Mouse (Mus musculus) kidney, postnatal 0 days (tissue): ENCODE data around the gene Tnfsfm13. TPM values are rescaled to one million over a fixed set of nuclear protein-coding genes. Genes with fewer than 3 reads are reported as not detected.

Source experiments
- ATAC-seq: fragments of 200-750 bp; cut with Nextera tagmentation; replicated peaks from 2 replicates; pipeline ENCODE4 v1.8.0; 2017; ENCODE audit warnings: low read depth, moderate number of reproducible peaks, moderate TSS enrichment, moderate library complexity; ENCODE audit not compliant: low FRiP score
- DNase-seq: peaks from one replicate; pipeline ENCODE4 v3.0.0-alpha.2; 2016; ENCODE audit warnings: low spot score
- H3K27ac ChIP-seq: fragments of 300-500 bp; sonication (generic); 2 replicates; pipeline ENCODE4 v1.5.1; 2014; ENCODE audit warnings: mild to moderate bottlenecking
- H3K27me3 ChIP-seq: fragments of 300-500 bp; sonication (generic); 2 replicates; pipeline ENCODE4 v1.6.1; 2014; ENCODE audit warnings: low read length, mixed read lengths; ENCODE audit not compliant: insufficient read depth
- H3K36me3 ChIP-seq: fragments of 300-500 bp; sonication (generic); 2 replicates; pipeline ENCODE4 v1.6.1; 2014; ENCODE audit warnings: low read length, mixed read lengths; ENCODE audit not compliant: insufficient read depth
- H3K4me1 ChIP-seq: fragments of 300-500 bp; sonication (generic); replicated peaks from 2 replicates; pipeline ENCODE4 v1.6.1; 2014; ENCODE audit warnings: antibody characterized with exemption, low read length, mixed read lengths; ENCODE audit not compliant: insufficient read depth
- H3K4me2 ChIP-seq: fragments of 300-500 bp; sonication (generic); 2 replicates; pipeline ENCODE4 v1.6.1; 2014; ENCODE audit warnings: mild to moderate bottlenecking, low read length, moderate library complexity, mixed read lengths
- H3K4me3 ChIP-seq: fragments of 300-500 bp; sonication (generic); replicated peaks from 2 replicates; pipeline ENCODE4 v1.5.1; 2014; ENCODE audit warnings: low read depth, low read length
- H3K9ac ChIP-seq: fragments of 300-500 bp; sonication (generic); 2 replicates; pipeline ENCODE4 v1.6.1; 2014; ENCODE audit warnings: low read depth, low read length
- H3K9me3 ChIP-seq: fragments of 300-500 bp; sonication (generic); replicated peaks from 2 replicates; pipeline ENCODE4 v1.6.1; 2016; ENCODE audit warnings: low read length, inconsistent platforms, mixed read lengths
- CTCF ChIP-seq: IDR thresholded peaks from 2 replicates; pipeline ENCODE4 v1.5.1; 2016; ENCODE audit warnings: antibody characterized with exemption, low read depth, mild to moderate bottlenecking, moderate library complexity
- WGBS: fragments of 180-500 bp; shearing (Covaris S2); extraction: QIAGEN DNeasy Blood & Tissue Kit; methylation state at CpG from one replicate; pipeline ENCODE4 v1.1.7; 2014; 5-methylcytosine and 5-hydroxymethylcytosine counted together
- polyA plus RNA-seq: library from polyadenylated mRNA; unstranded; fragments of >200 nt; fragmentation: Nextera tagmentation; extraction: Ambion mirVana; gene quantifications from 2 replicates; pipeline ENCODE4 v1.2.1, GENCODE M21; 2015

The Tnfsfm13 gene
- polyA plus RNA-seq, 1 experiment from 2014 or later: 8.0 TPM

DNA sequence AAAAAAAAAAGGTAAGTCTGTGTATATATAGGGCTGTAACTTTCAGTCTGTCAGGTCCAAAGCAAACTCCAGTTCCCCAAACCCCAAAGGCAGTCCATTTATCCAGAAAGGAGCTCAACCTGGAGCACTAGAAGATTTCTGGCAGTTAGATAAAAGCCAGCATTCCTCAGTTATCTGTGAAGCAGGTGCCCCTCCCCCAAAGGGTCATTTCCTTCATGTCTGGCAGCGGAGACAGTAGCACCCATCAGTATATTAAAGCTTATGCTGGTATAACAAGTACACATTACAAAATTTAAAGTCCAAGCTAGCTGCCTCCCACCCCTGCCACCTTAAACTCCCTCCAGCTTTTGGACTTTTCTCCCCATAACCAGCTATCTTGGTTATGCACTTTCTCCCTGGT is 3.7 kb upstream of the Tnfsfm13 start:
- H3K9me3 ChIP-seq: no peaks in the 10 kb centered on the region
- DNase-seq (no peak), ATAC-seq (no peak)
- TF ChIP-seq CTCF: no peak
- no peak overlapping the region for H3K9ac ChIP-seq
- H3K27me3 ChIP-seq: no peaks in the 10 kb centered on the region
- H3K4me3 ChIP-seq: no peak overlapping the region
- H3K36me3 ChIP-seq: no peaks in the 10 kb centered on the region
- H3K4me2 ChIP-seq: no peak overlapping the region
- H3K4me1 ChIP-seq: peaks cover 8% of the 10 kb centered on the region
- WGBS: 47% methylated on average over 1 of the region's 1 CpGs
- H3K27ac ChIP-seq: no peak overlapping the region

GRCm38 (mm10) chr11:69698574-69698973 is 2.7 kb upstream of the Tnfsfm13 start:
- ATAC-seq (no peak), DNase-seq (no peak)
- Histone ChIP-seq H3K4me3 (no peak overlapping the region), H3K9ac (no peak overlapping the region), H3K4me2 (no peak overlapping the region), H3K4me1 (peaks cover 9% of the 10 kb centered on the region), H3K36me3 (no peaks in the 10 kb centered on the region), H3K27me3 (no peaks in the 10 kb centered on the region), H3K27ac (no peak overlapping the region), H3K9me3 (no peaks in the 10 kb centered on the region)
- 69% methylated on average over 5 of the region's 5 CpGs for WGBS
- peak; percentile 34; the same call in 1 of the 2 replicates for TF ChIP-seq CTCF

DNA sequence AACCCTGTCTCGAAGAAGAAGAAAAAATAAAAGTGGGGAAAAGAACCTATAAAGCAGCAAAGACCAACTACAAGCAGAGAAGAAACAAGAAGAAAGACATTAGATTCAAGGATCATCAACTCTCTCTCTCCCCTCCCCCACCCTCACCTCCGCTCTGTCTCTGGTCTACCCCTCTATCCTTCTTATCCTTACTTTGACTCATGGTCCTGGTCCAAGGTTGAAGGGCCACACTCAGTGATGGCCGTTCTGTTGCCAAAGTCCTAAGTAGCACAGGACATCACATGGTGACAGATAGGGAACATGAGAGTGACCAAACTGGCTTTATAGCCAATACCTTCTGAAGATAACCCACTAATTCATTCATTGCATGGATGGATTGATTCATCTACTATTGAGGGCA is 1.5 kb upstream of the Tnfsfm13 start:
- WGBS: 87% methylated on average over 3 of the region's 3 CpGs
- H3K27me3 ChIP-seq: no peaks in the 10 kb centered on the region
- TF ChIP-seq CTCF: no peak
- H3K9me3 ChIP-seq: no peaks in the 10 kb centered on the region
- no peak overlapping the region for H3K4me2 ChIP-seq
- H3K4me3 ChIP-seq: no peak overlapping the region
- DNase-seq: no peak
- peaks cover 14% of the 10 kb centered on the region for H3K4me1 ChIP-seq
- no peak overlapping the region for H3K27ac ChIP-seq
- H3K36me3 ChIP-seq: no peaks in the 10 kb centered on the region
- ATAC-seq: no peak
- no peak overlapping the region for H3K9ac ChIP-seq

DNA sequence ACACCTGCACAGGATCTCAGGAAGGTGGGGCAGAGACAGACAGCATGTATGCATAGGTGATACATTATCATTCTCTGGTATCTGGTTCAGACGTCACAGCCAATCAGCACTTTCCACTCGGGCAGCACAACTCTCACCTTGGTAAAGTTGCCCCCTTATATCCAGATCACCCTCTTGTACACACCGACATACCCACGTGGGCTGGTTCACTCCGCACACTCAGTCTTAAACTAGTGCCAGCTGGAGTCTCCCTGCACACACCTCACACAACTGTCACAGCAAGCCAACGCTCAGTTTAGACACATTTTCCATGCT is 895 bp downstream of the Tnfsfm13 start:
- H3K27ac ChIP-seq: peak overlapping the region; percentile 88
- H3K9me3 ChIP-seq: no peaks in the 10 kb centered on the region
- no peaks in the 10 kb centered on the region for H3K36me3 ChIP-seq
- H3K9ac ChIP-seq: peak overlapping the region; percentile 88
- no peak for ATAC-seq
- WGBS: 28% methylated on average over 6 of the region's 6 CpGs
- H3K4me1 ChIP-seq: peaks cover 14% of the 10 kb centered on the region
- no peak for TF ChIP-seq CTCF
- no peak for DNase-seq
- H3K4me3 ChIP-seq: peak overlapping the region; percentile 63
- H3K27me3 ChIP-seq: no peaks in the 10 kb centered on the region
- H3K4me2 ChIP-seq: peak overlapping the region; percentile 88

DNA sequence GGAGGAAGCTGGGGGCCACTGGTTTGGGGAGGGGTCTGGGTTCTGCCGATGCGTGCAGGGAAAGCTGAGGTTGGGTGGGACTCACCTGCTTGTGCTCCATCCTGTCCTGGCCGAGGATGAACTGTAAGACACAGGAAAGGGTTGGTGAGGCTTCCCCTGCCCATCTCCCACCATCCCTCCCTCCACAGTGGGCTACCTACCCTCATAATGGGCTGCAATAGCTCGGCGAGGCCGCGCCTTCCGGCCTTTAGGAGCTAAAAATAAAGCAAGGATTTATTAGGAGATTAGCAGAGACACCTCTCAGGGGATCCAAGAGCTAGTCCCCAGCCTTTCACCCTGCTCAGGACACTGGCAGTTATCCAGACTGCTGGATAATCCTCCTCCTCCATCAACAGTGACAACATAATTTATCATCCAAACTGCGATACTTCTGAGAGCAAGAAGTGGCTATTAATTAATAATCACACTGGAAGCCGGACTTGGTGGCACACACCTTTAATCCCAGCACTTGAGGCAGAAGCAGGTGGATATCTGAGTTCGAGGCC is 2.4 kb downstream of the Tnfsfm13 start:
- DNase-seq (no peak), ATAC-seq (no peak)
- WGBS: 50% methylated on average over 11 of the region's 11 CpGs
- H3K36me3 ChIP-seq: no peaks in the 10 kb centered on the region
- H3K27ac ChIP-seq: peak overlapping the region; percentile 39; the same call in 1 of the 2 replicates
- H3K9me3 ChIP-seq: no peaks in the 10 kb centered on the region
- no peak for TF ChIP-seq CTCF
- no peak overlapping the region for H3K4me2 ChIP-seq
- peaks cover 14% of the 10 kb centered on the region for H3K4me1 ChIP-seq
- no peak overlapping the region for H3K9ac ChIP-seq
- no peak overlapping the region for H3K4me3 ChIP-seq
- no peaks in the 10 kb centered on the region for H3K27me3 ChIP-seq

DNA sequence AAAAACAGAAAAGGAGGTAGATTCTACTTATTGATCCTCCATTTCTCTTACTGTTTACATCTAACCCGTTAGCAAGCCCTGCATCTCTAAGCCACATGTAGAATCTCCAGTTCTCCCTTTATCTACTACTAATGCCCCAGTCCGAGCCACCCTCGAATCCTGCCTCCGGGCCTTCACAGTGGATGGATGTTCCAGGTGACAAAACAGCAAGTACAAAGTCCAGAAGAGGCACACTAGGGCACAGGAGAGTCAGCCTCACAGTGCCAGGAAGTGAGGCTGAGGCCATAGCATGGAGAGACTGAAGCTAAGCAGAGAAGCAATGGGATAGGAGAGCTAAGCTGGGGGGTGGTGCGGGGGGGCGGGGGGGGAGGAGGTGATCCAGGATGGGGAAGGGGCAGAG is 3.0 kb downstream of the Tnfsfm13 start:
- Histone ChIP-seq H3K9me3 (no peaks in the 10 kb centered on the region), H3K27ac (peak overlapping the region; percentile 39; the same call in 1 of the 2 replicates), H3K36me3 (no peaks in the 10 kb centered on the region), H3K27me3 (no peaks in the 10 kb centered on the region), H3K4me2 (no peak overlapping the region), H3K4me3 (no peak overlapping the region), H3K9ac (no peak overlapping the region), H3K4me1 (peaks cover 14% of the 10 kb centered on the region)
- WGBS: 80% methylated on average over 6 of the region's 6 CpGs
- ATAC-seq (peak; percentile 59), DNase-seq (no peak)
- TF ChIP-seq CTCF: no peak

- ATAC-seq (no peak), DNase-seq (no peak)
- no peaks in the 10 kb centered on the region for H3K9me3 ChIP-seq
- no peaks in the 10 kb centered on the region for H3K27me3 ChIP-seq
- no peak overlapping the region for H3K9ac ChIP-seq
- no peak overlapping the region for H3K4me2 ChIP-seq
- WGBS: 63% methylated on average over 9 of the region's 9 CpGs
- no peak overlapping the region for H3K4me3 ChIP-seq
- no peaks in the 10 kb centered on the region for H3K36me3 ChIP-seq
- no peak overlapping the region for H3K27ac ChIP-seq
- no peak for TF ChIP-seq CTCF
- H3K4me1 ChIP-seq: peaks cover 14% of the 10 kb centered on the region
Observed at GRCm38 (mm10) chr11:69692196-69692811, 3.6 kb downstream of the Tnfsfm13 start.
